Mouse (Mus musculus) heart, postnatal 0 days (tissue): ENCODE results near the gene 4931440F15Rik. TPM values are rescaled to one million over a fixed set of nuclear protein-coding genes. Genes with fewer than 3 reads are reported as not detected.
"Not testable (repeated sequence)": the region's sequence is repeated elsewhere in the genome, so short reads cannot be mapped to it uniquely, and the experiment has no call there.

Experiments used
- ATAC-seq: fragments of 200-750 bp; cut with Nextera tagmentation; 2 replicates; pipeline ENCODE4 v1.8.0; 2017; ENCODE audit warnings: low read depth, moderate number of reproducible peaks, moderate library complexity; ENCODE audit not compliant: insufficient read depth
- DNase-seq: peaks from one replicate; pipeline ENCODE4 v3.0.0-alpha.2; 2016; ENCODE audit warnings: low spot score
- H3K27ac ChIP-seq: fragments of 300-500 bp; sonication (generic); 2 replicates; pipeline ENCODE4 v1.5.1; 2014; ENCODE audit warnings: low read depth, mild to moderate bottlenecking
- H3K27me3 ChIP-seq: fragments of 300-500 bp; sonication (generic); 2 replicates; pipeline ENCODE4 v1.6.1; 2014; ENCODE audit warnings: low read length, mixed read lengths; ENCODE audit not compliant: control insufficient read depth, insufficient read depth
- H3K36me3 ChIP-seq: fragments of 300-500 bp; sonication (generic); replicated peaks from 2 replicates; pipeline ENCODE4 v1.6.1; 2014; ENCODE audit warnings: low read length, mixed read lengths; ENCODE audit not compliant: control insufficient read depth, insufficient read depth
- H3K4me1 ChIP-seq: fragments of 300-500 bp; sonication (generic); 2 replicates; pipeline ENCODE4 v1.6.1; 2014; ENCODE audit warnings: antibody characterized with exemption; ENCODE audit not compliant: control insufficient read depth, insufficient read depth
- H3K4me2 ChIP-seq: fragments of 300-500 bp; sonication (generic); 2 replicates; pipeline ENCODE4 v1.6.1; 2014; ENCODE audit warnings: low read depth, mild to moderate bottlenecking, low read length, moderate library complexity
- H3K4me3 ChIP-seq: fragments of 300-500 bp; sonication (generic); 2 replicates; pipeline ENCODE4 v1.5.1; 2014; ENCODE audit warnings: low read depth, low read length
- H3K9ac ChIP-seq: fragments of 300-500 bp; sonication (generic); replicated peaks from 2 replicates; pipeline ENCODE4 v1.6.1; 2014; ENCODE audit warnings: low read depth, low read length, mixed read lengths
- H3K9me3 ChIP-seq: fragments of 300-500 bp; sonication (generic); replicated peaks from 2 replicates; pipeline ENCODE4 v1.6.1; 2016; ENCODE audit warnings: low read length; ENCODE audit not compliant: control insufficient read depth
- CTCF ChIP-seq: IDR thresholded peaks from 2 replicates; pipeline ENCODE4 v1.5.1; 2016; ENCODE audit warnings: antibody characterized with exemption, control low read depth, low read depth
- EP300 ChIP-seq: IDR thresholded peaks from 2 replicates; pipeline ENCODE4 v1.6.1; 2016; ENCODE audit warnings: antibody characterized with exemption, low read depth
- WGBS: fragments of 180-500 bp; shearing (Covaris S2); extraction: QIAGEN DNeasy Blood & Tissue Kit; methylation state at CpG from one replicate; pipeline ENCODE4 v1.1.7; 2014; 5-methylcytosine and 5-hydroxymethylcytosine counted together
- polyA plus RNA-seq: library from polyadenylated mRNA; unstranded; fragments of >200 nt; fragmentation: Nextera tagmentation; extraction: Ambion mirVana; gene quantifications from 2 replicates; pipeline ENCODE4 v1.2.1, GENCODE M21; 2015
- total RNA-seq: library from RNA; depleted of rRNA; stranded (reverse); fragments of >200 nt; gene quantifications from 2 replicates; pipeline ENCODE4 v1.2.3, GENCODE M21; 2014; ENCODE audit warnings: low replicate concordance

The 4931440F15Rik gene
- total and polyA plus RNA-seq, 2 experiments from 2014 or later: 0.10 TPM; not detected in 1

DNA sequence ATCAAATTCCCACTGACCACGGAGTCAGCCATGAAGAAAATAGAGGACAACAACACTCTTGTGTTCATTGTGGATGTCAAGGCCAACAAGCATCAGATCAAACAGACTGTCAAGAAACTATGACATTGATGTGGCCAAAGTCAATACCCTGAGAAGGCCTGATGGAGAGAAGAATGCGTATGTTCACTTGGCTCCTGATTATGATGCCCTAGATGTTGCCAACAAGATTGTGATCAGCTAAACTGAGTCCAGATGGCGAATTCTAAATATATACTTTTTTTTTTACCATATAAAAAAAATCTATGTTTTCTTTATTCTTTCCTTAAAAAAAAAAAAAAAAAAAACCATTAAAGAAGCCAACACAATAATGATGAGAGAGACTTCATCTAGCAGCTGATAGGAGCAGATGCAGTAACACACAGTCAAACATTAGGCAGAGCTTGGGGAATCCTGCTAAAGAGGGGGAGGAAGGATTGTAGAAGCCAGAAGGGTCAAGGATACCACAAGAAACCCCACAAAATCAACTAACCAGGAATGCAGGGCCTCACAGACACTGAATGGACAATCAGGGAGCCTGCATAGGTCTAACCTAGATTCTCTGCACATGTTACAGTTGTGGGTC lies 15.2 kb upstream of the 4931440F15Rik start:
- TF ChIP-seq CTCF (no peak), EP300 (no peak)
- no peak overlapping the region for H3K4me3 ChIP-seq
- H3K9me3 ChIP-seq: no peaks in the 10 kb centered on the region
- H3K36me3 ChIP-seq: no peaks in the 10 kb centered on the region
- no peak overlapping the region for H3K4me2 ChIP-seq
- no peak overlapping the region for H3K9ac ChIP-seq
- WGBS: 90% methylated on average over 3 of the region's 3 CpGs
- DNase-seq (no peak), ATAC-seq (no peak)
- H3K27me3 ChIP-seq: no peaks in the 10 kb centered on the region
- H3K4me1 ChIP-seq: 0 out of 2 replicates have a peak, but pooled peaks cover 7% of the 10 kb centered on the region
- H3K27ac ChIP-seq: peak overlapping the region; percentile 73

DNA sequence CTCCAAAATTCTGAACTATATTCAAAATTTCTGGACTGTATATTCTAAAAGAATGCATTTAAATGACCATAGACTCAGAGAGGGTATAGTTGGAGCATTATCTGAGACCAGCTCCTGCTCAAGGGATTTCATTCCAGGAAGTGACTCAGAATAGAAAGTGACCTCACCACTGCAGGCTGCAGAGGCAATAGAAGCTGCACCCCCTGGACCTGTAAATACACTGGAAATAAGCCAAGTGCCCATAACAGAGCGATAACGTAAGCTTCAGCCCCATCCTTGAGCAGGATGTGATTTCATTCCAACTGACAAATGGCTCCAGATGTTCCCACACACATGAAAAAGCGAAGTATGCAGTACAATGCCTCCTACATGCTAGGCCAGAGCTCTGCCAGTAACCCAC lies 14.3 kb upstream of the 4931440F15Rik start:
- H3K4me2 ChIP-seq: no peak overlapping the region
- peak; percentile 99 for ATAC-seq

DNA sequence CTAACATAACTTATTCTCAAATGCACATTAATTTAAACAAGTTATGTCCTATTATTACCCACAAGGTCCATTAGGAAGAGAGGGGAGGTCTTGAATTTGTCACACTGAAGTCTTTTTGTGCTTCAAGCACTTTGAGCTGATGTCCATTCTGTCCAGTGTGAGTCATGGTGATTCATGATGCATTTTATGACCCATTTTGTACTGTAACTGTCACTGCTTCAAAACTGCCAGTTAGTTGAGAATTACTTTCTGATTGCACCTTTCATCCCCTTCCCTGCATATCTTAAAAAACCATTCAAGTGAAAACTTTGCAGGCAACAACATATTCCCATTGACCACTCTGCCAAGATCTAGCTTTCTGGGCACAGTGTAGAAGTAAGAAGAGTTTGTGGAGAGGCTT lies 11.6 kb upstream of the 4931440F15Rik start:
- no peak for DNase-seq
- H3K4me3 ChIP-seq: no peak overlapping the region
- H3K36me3 ChIP-seq: no peaks in the 10 kb centered on the region
- H3K27me3 ChIP-seq: no peaks in the 10 kb centered on the region
- H3K4me2 ChIP-seq: no peak overlapping the region
- no peak overlapping the region for H3K9ac ChIP-seq
- 0 out of 2 replicates have a peak, but pooled peaks cover 7% of the 10 kb centered on the region for H3K4me1 ChIP-seq
- H3K9me3 ChIP-seq: no peaks in the 10 kb centered on the region
- ATAC-seq: no peak
- H3K27ac ChIP-seq: no peak overlapping the region
- no peak for TF ChIP-seq EP300
- TF ChIP-seq CTCF: no peak

More for the DNA sequence above, 14.3 kb upstream of the 4931440F15Rik start:
- peak; percentile 99 for DNase-seq
- peak overlapping the region; percentile 73 for H3K27ac ChIP-seq
- H3K4me1 ChIP-seq: 0 out of 2 replicates have a peak, but pooled peaks cover 7% of the 10 kb centered on the region
- no peak overlapping the region for H3K9ac ChIP-seq
- no peaks in the 10 kb centered on the region for H3K27me3 ChIP-seq
- 5% methylated on average over 3 of the region's 3 CpGs for WGBS
- TF ChIP-seq EP300 (peak; percentile 86), CTCF (no peak)
- no peaks in the 10 kb centered on the region for H3K36me3 ChIP-seq
- no peaks in the 10 kb centered on the region for H3K9me3 ChIP-seq
- no peak overlapping the region for H3K4me3 ChIP-seq

DNA sequence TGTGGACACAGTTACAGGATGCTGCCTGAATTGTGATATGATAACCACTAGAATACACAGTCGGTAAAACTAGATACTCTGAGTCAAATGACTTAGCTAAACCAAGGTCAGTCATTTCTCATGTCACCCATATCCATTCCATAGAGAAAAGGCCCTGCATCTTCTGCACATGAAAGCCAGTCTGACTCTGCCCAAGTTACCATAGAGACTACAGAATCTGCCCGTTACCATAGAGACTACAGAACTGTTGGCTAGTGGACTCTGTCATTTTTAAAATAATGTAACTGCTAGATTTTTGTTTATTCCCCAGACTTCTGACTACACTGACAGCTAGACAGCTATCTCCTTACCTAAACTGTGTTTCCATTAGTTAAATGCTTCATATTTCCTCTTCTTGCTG lies 2.3 kb upstream of the 4931440F15Rik start:
- no peaks in the 10 kb centered on the region for H3K36me3 ChIP-seq
- no peak overlapping the region for H3K4me2 ChIP-seq
- TF ChIP-seq CTCF (no peak), EP300 (no peak)
- peaks cover 7% of the 10 kb centered on the region for H3K4me1 ChIP-seq
- H3K27ac ChIP-seq: no peak overlapping the region
- H3K9ac ChIP-seq: no peak overlapping the region
- WGBS: 68% methylated on average over 2 of the region's 2 CpGs
- ATAC-seq (no peak), DNase-seq (no peak)
- H3K9me3 ChIP-seq: no peaks in the 10 kb centered on the region
- H3K27me3 ChIP-seq: no peaks in the 10 kb centered on the region
- no peak overlapping the region for H3K4me3 ChIP-seq

DNA sequence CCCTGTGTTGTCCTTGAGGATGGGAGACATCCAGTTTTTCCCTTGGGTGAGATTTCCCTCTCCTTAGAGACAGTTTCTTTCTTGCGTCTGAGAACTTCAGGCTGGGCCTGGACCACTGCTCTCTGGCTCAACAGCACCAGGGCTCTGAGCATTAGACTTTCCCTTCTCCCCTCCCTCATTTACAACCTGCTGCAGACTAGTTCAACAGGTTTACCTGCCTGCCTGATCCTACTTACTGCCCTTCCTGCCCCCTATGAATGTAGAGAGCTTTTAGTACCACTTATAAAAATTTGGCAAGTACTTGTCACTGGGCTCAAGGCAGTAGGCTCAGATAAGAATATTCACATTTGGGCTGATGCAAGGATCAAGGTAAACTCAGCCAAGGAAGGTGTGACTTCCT lies 533 bp upstream of the 4931440F15Rik start:
- ATAC-seq (no peak), DNase-seq (no peak)
- H3K27ac ChIP-seq: no peak overlapping the region
- no peak overlapping the region for H3K4me2 ChIP-seq
- 89% methylated on average over 1 of the region's 1 CpGs for WGBS
- no peaks in the 10 kb centered on the region for H3K9me3 ChIP-seq
- no peaks in the 10 kb centered on the region for H3K27me3 ChIP-seq
- H3K4me3 ChIP-seq: no peak overlapping the region
- TF ChIP-seq EP300 (no peak), CTCF (no peak)
- H3K36me3 ChIP-seq: no peaks in the 10 kb centered on the region
- no peak overlapping the region for H3K9ac ChIP-seq
- peaks cover 7% of the 10 kb centered on the region for H3K4me1 ChIP-seq

DNA sequence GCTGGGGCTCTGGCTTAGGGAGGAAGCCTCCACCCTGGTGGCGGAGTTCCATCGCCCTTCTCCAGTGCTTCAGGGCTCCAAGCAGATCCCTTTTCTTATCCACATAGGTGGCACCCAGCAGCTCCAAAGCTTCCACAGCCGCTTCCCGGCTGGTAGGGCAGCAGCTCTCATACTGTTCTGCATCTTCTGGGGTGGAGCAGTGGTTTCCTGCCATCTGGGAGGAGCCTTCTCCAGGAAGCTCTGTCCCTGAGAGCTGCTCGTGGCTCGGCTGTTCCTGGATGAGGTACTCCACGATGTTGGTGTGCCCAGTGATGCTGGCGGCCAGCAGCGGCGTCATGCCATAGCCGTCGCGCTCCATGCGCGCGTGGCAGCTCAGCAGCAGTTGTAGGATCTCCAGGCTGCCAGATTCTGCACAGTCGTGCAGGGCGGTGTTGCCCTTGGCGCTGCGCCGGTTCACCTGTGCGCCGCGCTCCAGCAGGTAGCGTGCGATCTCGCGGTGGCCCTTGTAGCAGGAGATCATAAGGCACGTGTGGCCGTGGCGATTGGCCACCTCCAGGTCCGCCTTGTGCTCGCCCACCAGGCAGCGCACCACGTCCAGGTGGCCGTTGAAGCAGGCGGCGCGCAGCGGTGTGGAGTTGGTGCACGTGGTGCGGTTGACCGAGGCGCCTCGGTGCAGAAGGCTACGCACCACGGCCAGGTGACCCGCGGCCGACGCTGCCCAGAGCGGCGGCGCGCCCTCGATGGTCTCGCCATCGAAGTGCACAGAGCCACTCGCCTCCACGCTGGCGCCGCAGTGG lies 796 bp downstream of the 4931440F15Rik start:
- not testable (repeated sequence) for H3K27ac ChIP-seq, H3K4me1 ChIP-seq, DNase-seq, H3K9me3 ChIP-seq, H3K36me3 ChIP-seq, H3K27me3 ChIP-seq, H3K9ac ChIP-seq
- WGBS: 8% methylated on average over 61 of the region's 62 CpGs
- peak overlapping the region; percentile 30 for H3K4me3 ChIP-seq
- peak; percentile 44 for ATAC-seq
- H3K4me2 ChIP-seq: peak overlapping the region; percentile 58
